Mouse (Mus musculus) liver, adult 2 months (tissue): ENCODE results near the gene Chd5.

Experiments
- CTCF ChIP-seq: fragments of 200-500 bp; IDR thresholded peaks from 2 replicates; pipeline ENCODE4 v1.5.1; 2011; ENCODE audit warnings: low read depth, low read length, control low read depth
- POLR2A ChIP-seq: fragments of 200-500 bp; IDR thresholded peaks from 2 replicates; pipeline ENCODE4 v1.6.1; 2011; ENCODE audit warnings: low read length, control low read depth; ENCODE audit not compliant: insufficient read depth; ENCODE audit errors: extremely low read depth

DNA sequence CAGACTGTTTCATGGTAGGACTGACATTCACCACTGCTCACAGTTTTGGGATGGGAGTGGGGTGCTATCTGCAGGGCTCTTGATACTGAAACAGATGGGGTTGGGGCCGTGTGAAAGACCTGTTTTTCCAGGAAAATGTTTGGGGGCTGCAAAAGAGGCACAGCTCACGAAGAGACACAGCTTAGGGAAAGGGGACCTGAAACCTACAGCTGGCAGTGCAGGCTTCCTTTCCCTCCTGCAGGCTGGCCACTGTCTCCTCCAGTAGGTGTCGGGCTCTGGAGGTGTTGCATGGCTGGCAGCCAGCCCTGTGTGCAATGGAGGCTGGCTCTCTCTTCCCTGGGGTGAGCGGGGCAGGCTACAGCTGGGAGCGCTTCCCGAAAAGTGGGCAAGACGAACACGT, 89.8 kb downstream of the Chd5 start:
- no peak for TF ChIP-seq POLR2A
- TF ChIP-seq CTCF, result no peak
